Mouse (Mus musculus) thymus, postnatal 4 days (tissue): Measurements from ENCODE around the gene Homer1.
A peak's percentile ranks its signal among the peaks of the same experiment; 100 is the strongest.

Source experiments
- DNase-seq: peaks from one replicate; pipeline ENCODE4 v3.0.0; 2021

Gene Homer1

DNA sequence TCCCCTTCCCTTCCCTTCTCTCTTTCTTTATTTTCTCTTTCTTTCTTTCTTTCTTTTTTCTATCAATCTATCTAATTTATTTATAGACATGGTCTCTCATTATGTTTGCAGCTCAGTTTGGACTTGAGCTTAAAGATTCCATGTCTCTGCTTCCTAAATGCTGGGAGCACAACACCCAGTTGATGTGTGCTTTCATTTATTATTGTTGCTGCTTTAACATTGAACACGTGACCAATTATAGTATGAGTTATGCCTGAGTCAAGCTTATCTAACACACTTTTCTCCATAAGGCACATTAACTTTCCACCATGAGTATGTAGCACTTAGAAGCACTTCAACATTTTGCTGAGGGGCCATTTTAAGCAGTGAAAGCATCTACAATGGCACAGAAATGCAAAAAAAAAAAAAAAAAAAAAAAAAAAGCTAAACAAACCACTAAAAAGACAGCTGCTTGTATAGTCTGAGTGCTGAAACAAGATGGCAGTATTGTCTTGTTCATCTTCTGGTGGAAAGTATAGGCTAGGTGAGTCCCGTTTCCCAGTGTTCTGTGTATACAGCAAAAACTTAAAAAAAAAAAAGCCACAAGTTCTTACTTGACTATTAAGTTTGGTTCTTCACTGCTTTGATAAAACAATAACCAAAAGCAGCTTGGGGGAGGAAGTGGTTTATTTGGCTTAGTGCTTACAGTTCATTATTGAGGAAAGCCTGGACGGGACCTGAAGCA is 41.3 kb downstream of the Homer1 start:
- no peak for DNase-seq

DNA sequence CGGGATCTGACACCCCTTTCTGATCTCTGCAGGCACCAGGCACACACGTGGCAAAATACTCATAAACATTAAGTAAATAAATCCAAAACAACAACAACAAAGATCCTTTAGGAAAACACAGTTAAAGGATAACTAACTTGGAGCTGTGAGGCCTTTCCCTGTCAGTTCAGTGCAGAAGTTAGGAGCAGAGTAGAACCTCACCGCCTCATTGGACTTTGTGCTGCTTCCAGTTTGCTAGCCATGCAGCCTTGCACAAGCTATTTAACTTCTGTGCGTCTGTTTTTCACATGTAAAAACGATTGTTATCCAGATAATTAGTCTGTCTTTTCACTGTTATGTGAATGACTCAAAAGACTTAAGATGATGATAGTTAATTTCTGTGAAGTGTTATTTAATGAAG is 43.2 kb downstream of the Homer1 start:
- DNase-seq, result no peak

DNA sequence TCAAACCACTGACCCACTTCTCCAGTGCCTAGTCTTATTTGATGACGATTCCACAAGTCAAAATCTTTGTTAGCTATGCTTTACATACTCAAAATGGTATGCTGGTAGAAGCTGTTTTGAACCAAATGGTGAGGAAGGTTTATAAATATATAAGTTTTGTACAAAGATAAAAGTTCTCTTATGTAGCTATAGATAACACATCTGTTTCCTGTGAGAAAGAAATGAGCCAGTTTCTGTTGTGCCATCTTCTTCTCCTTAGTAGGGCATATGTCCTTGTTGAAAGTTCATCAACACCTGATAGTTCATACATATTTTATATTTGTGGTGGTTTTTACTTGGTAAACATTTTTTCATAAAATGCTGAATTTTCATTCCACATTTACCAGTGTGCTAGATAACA is 45.0 kb downstream of the Homer1 start:
- no peak for DNase-seq

DNA sequence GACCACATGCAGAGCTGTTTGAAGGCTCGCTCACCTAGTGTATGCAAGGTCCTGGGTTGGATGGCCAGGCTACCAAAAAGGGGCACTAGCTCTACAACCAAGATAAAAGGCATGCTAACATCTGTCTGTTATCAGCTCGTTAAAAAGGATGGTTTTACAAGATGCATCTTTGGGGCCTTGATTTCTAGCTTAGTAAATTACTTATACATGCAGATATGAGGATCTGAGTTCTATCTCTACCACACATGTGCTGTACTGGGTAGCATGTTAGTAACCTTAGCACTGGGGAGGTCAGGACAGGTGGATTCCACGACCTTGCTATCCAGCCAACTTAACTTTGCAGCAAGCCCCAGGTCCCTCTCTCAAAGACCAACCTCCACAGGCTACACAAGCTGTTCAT is 46.4 kb downstream of the Homer1 start:
- DNase-seq, result no peak

DNA sequence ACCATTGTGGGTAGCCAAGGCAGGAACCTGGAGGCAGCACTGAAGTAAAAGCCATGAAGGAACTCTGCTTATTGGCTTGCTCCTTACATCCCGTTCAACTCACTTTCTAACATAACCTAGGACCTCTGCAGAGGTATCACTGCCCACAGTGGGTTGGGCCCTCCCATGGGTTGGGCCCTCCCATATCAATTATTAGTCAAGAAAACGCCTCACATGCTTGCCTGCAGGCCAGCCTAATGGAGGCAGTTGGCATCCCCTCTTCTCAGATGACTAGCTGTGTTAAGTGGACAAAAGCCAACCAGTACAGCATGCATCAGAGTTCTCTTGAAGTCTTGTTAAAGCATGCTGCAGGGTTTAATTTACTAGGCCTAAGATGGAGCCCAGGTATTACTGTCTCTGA is 52.6 kb downstream of the Homer1 start:
- DNase-seq, result no peak

DNA sequence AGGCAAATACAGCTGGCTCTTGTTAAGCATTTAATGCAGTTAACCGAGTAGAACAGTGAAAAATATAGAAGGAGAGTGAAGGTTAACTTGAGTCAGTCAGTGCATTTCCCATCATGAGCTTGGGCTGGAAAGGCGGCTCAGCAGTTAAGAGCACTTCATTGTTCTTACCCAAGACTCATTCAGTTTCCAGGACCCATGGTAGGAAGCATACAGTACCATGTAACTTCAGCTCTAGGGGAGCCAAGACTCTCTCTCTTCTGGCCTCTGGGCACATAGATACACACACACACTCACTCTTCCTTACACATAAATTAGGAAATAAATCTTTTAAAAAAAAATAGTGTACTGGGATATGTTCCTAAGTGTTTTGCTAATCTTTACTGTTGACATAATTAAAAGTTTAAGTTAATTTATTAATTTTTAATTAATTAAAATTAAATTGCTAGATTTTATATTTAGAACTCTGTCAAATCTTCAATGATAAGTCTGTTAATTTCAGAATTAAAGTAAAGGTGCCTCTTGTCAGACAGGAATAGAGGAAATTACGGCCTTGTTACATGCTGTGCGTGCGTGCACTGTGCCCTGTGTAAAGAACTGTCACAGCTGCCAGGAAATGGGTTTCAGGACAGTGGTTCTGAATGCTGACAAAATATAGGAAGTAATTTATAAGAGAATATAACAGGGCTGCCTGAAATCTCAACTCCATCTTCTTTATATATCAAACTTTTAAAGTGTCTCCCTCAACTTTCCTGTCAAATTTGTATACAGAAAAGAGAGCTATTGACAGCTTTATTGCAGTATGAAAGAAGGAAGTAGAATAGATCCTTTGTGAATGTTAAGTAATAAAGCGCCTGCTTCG is 55.2 kb downstream of the Homer1 start:
- DNase-seq, result peak; percentile 12

DNA sequence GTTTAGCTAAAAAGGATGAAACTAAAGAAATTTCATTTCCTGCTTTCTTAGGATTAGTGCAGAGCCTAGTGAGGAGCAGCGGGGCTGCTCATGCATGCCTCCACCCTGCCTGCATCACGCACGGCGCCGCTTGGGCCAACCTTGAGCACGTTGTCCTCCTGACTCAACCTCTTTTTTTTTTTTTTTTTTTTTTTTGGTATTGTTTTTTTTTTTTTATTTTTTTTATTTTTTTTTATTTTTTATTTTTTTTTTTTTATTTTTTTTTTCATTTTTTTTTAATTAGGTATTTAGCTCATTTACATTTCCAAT is 55.8 kb downstream of the Homer1 start:
- DNase-seq, result peak; percentile 35

DNA sequence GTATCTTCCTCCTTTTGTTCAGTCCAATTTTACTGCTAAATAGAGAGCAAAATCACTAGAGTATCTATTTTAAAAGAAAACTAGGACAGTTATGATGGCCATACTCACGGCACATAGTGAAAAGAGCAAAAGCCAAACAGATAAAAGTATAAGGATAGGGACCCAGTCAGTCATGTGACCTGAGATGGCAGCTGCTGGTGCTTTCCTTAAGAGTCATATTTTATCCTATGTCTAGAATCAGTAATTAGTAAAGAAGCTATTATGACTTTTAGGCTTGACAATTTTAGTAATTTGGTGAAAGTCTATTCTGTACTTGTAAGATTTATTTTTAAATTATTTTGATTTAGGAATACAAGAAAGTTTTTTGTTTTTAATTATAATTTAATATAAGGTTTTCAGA is 59.1 kb downstream of the Homer1 start:
- DNase-seq, result no peak

DNA sequence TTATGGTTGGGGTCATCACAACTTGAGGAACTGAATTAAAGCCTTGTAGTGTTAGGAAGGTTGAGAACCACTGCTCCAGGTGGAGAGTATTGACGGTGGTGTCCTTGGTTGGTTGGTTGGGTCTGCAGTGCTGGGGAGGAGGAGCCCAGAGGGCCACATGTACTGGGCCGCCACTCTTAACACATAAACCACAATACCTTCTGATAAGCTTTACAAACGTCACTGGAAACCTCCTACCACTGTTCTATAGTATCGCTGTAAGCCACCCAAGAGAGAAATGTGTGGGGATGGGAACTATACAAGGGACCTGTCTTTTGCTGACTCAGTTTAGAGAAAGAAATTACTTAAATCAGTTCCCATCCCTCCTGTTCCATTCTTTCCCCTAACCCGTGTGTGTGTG is 68.1 kb downstream of the Homer1 start:
- no peak for DNase-seq

DNA sequence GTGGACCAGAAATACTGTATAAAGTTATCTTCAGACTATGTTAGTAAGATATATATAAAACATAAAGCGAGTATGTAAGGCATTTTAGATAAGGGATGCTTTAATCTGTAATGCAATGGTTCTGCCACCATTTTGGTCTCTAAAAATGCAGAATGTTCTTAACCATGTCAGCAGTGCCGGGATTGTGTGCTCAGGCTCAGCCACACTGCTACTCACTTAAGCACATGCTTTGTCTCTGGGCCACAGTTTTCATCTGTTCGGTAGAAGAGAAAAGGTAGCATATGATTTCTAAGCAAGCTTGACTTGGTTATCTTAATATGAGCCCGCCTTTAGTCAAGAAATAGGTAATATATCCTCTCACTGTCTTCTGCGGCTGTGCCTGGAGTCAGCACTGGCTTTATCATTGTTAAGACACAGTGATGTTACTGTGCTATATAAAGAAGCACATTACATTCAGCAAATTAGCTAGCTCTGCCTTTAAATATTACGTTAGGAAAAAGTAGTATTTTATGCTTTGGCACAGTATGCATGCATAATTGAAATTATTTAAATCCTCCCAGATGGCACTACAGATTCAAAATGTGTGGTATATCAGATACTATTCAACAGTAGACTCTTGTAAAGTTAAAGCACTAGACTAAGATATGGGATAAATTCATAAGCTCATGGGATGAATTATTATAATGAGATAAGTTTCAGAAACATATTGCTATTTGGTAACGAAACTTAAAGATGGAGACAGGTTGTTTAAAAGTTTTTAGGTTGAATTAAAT is 69.6 kb downstream of the Homer1 start:
- no peak for DNase-seq

DNA sequence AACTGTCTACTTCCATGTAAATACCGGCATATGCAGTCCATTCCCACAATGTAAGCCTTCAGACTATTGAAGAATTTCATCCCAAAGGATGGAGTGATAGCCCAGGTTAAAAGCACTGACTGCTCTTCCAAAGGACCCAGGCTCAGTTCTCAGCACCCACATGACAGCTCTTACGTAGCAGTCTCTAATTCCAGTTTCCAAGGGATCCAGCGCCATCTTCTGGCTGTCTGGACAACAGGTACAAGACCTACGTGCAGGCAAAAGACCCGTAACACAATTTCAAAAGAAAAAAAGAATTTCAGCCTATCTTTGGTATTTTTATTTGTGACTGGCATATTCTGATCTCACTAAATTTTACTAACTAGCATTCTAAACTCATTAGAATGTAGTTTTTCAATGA is 75.0 kb downstream of the Homer1 start:
- DNase-seq, result peak; percentile 24

DNA sequence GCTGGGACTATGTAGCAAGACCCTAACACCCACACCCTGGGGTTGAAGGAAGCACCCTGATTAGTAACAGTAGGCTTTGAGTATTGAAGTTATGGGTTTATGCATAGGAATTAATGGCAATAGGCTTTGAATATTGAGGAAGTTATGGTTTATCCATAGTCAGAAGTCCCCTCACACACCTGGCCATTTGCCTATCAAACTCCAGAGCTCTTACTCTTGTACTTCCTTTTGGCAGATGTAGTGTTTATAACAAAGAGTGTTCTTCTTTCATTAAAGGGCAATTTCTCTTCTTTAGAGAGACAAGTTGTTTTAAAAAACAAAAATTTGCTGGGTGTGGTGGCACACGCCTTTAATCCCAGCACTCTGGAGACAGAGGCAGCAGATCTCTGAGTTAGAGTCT is 79.1 kb downstream of the Homer1 start:
- DNase-seq, result no peak

DNA sequence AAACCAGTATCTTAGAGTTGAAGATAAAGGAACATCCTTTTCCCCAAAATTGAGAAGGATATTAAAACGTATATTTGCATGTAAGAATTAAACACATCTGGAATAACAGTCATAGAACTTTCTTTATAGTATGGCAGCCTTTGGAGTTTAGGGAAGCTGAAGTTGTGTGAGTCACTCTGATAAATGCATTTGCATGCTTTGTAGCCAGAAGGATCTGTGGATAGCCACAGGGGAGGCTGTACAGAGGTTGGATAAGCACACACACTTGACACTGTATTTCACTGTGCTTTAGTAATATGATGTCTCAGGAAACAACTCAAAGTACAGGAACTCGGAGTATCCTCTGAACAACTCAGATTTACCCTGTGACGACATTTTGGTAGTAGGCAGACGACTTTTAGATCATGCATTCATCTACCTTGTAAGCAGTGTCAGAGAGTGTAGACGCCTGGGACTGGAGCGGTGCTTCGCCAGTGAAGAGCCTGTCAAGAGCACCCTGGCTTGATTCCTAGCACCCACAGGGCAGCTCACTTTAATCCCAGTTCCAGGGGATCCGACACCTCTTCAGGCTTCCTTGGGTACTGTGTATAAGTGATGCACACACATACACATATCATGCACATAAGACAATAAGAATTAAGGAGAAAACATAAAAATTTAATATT is 81.1 kb downstream of the Homer1 start:
- DNase-seq, result no peak

DNA sequence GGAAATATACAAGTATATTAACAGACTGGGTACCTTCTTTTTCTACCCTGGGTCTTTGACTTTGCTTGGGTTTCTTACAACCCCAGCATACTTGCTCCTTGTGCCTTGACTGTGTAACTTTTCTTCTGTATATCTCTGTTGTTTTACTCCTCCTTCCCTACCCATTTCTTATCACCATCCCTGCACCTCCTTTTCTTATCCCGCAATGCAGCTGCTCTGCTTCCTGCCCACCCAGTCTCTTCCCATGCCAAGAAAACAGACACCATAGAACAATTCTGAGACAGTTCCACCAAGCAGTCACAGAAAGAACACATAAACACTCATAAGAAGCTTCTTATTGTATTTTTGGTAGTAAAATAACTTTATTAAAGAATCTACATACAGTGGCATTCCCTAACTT is 81.9 kb downstream of the Homer1 start:
- no peak for DNase-seq

DNA sequence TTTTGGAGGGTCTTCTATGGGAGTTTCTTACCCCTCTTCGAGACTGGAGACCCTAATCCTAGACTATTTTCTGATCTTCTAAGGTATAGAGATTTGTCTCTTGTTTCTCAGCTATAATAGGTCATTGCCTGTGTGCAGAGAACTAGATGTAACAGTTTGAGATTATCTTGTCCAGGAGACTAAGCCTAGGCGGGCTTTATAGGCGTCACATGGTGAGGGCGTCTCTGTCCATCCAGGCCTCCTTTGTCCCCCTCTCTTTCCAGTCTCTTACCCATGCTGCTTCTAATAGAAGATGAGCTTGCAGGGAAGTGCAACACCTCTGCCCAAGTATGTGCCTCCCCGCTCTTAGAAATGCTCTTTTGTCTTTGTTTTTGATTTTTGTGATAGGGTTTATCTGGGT is 83.7 kb downstream of the Homer1 start:
- DNase-seq, result no peak

DNA sequence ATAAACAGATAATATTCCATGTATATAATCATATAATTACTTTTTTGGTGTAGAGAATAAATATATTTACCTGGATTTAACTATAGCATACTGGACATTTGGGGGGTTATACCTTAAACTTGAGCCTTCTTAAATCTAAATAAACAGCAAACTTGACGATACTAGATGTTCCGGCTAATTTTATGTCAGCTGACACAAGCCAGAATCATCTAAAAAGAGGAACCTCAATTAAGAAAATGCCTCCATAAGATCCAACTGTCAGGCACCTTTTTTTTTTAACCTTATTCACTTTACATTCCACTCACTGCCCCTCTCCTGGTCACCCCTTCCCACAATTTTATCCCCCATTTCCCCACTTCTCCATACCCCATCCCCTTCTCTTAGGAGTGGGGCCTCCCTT is 84.2 kb downstream of the Homer1 start:
- DNase-seq, result no peak

DNA sequence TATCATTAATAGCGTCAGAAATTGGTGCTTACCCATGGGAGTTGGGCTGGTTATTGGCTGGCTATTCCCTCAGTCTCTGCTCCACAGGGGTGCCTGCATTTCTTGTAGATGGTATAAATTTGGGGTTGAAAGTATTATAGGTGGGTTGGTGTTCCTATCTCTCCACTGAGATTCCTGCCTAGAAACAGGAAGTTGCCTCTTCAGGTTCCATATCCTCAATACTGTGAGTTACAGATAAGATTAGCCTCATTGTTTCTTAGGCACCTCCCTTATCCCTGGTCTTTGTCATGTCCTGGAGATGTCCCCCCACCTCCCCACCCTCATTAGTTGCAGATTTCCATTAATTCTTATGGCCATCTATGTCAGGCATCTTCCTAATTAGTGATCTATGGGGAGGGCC is 85.0 kb downstream of the Homer1 start:
- DNase-seq, result no peak

DNA sequence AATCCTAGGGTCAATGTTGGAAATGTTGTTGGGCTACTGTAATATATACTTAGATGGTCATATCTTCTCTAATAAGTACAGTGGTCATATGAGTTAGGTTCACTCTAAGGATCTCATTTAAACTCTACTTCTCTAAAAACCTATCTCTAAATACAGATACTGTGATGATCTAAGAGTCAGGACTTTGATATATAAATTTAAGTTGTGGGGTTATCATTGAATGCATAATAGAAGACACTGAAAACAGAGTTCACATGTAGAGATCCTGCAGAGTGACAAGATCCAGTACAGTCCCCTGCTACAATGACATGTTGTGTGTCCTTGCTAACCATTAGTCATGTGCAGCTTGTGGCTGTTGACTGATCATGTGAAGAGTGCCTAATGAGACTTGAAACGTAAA is 85.7 kb downstream of the Homer1 start:
- DNase-seq, result no peak

DNA sequence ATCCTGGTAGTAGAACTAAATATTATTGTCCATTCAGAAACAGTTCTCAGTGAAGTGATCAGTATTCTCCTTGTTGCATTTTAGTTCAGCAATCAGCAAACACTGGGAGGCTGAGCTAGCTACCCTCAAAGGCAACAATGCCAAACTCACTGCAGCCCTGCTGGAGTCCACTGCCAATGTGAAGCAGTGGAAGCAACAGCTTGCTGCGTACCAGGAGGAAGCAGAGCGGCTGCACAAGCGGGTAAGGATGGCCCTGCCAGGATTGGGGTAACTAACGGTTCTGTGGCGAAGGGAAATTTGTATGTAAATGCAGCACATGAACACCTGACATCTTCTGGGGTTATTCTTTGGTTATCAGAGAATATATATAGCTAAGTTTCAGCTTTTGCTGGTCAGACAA is 88.0 kb downstream of the Homer1 start:
- no peak for DNase-seq

DNA sequence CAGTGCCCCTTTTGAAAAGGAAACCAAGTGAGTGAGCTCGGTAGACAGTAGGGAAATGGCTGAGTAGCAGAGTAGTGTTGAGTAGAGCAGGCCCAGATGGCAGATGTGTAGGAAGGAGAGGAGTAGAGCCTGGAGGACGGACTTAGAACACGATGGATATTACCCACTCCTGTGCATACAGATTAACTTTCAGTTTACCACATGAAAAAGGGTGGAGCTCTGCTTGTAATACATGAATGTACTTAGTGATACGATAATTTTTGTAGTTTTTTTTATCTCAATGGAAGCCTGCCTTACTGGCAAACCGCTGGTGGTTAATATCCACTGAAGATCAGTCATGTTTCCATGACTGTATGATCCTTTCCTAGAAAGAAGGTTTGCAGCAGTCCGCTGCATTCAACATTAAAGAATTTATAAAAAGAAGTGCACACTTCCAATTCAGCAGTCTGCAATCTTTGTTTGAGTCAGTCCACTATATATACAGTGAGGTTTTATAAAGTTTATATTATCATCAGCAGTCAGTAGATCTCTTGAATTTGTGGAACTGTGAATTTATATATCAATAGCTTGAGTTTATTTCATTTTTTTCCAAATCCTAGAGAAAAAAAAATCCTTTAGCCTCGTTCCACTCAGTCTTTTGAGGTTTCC is 89.3 kb downstream of the Homer1 start:
- no peak for DNase-seq

DNA sequence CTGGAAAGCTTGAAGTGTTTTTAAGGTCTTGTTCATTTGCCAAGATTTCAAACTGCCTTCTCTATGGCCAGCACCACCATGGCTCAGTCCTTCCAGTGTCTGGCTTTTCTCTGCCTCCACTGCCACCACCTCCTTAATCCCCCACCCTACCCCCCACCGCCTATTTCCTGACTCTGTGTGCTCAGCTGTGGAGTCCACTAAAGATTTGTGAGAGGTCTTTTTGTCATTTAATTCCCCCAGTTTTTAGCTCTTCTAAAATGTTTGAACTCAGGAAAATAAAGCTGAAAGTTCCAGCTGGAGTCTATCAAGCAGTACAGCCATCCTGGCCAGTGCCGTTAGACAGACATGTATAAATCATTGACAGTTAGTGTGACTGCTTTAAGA is 89.8 kb downstream of the Homer1 start:
- DNase-seq, result no peak

DNA sequence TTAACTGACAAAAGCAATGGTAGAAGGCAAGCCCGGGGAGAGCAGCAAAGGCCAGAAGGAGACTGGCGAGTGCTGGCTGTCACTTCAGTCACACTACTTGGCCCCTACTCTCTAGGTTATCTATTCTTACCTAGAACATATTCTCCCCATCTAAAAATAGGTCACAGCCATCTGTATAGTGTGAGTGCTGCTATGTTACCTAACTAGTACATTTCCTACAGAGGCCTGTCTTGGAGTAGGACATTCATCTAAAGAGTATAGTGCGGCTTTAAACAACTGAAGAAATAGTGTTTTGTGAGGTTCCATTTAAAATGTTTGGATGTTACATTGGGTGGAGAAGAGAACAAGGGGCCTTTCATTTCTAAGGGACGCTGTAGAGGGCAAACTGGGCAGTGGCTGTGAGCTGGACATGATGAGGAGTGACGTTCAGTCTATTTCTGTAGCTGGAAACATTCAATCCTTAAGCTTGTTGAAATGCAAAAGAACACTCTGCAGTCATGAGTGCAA is 100.3 kb downstream of the Homer1 start:
- no peak for DNase-seq

DNA sequence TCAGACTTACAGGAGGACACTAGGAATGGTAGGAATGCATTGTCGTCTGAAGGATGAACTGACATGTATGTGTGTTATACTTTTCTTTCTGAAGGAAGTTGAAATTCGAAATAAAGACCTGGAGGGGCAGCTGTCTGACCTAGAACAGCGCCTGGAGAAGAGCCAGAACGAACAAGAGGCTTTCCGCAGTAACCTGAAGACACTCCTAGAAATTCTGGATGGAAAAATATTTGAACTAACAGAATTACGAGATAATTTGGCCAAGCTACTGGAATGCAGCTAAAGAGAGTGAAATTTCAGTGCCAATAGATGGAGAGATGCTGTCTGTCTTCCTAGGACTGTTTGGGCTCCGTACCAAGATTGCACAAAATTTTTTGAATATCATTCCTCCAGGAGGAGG is 102.5 kb downstream of the Homer1 start:
- no peak for DNase-seq
